Mouse (Mus musculus): Measurements from ENCODE around the gene Abcd2. TPM values are rescaled to one million over a fixed set of nuclear protein-coding genes. Genes with fewer than 3 reads are reported as not detected.

Gene Abcd2
- polyA plus RNA-seq (2012; rRNA removed) = 5.5 and 10.9 TPM in 2 replicates

DNA sequence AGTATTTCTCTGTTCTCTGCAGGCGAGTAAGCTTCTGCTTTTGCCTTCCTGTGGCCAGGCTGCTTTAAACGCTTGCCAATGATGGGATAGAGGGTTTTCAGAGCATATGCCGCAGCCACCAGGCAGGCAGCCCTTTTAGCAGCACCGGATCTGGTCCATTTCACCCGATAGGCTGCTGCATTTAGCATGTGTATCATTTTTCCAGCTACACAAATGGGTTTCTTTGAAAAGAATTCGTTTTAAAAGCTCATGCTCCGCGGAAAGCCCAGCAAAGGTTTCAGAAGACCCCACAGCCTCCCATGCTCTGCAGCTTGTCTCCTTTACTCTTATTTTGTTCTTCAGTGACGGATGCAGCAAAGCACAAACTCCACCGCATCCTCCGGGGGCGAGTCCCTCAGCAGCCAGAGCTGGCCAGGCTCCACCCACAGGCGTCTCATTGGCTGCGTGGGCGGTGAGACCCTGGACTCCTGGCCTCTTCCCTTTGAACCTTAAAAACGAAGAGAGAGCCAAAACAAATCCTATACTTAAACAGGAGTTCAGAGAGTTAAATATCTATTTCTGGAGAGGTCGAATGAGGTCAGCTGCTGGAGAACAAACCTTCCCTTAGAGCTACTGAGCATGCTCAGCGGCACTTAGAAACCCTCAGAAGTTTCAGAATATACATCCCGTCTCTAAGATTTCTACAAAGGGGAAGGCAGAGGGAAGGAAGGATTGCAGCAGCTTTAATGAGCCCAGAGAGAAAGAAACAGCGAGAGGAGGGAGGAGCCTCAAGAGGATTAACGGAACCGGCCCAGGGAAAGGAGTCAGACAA lies at the start of gene Abcd2:
Abcd2 (minus strand) TSS at position 388 of the 811 bp plus-strand sequence.

DNA sequence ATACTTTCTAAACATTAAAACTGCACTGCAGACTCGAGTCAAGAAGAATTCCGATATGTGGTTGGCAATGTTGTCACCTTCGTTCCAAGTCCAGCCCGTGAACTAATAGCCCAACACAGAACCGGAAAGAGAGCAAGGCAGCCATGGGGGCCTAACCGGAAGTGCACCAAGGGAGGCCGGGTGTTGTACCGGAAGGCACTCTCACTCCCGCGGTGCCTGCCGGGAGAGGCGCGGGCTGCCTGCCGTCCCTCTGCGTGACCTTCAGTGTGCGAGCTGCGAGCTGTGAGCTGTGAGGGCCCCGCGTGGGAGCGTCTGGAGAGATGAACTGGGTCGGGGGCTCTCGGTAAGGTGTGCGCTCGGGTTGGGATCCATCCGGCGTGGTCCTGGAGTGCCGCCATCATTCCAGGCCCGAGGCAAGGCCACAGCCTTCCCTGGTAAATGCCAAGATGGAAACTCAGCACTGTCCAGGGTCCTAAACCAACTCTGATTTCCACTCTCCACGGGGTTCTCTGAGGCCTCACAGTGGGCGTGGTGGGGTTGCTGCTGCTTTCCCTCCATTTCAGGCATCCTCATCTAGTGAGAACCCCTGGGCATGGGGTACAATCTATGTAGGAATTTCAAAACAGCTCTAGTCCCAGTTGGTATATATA lies 7.8 kb upstream of the Abcd2 start, which contains the start of gene CN725425:
CN725425 (plus strand) TSS at position 239 of the 650 bp plus-strand sequence.

Other genes with a start within 250 kb of the Abcd2 start
- 68.3 and 88.0 TPM in 2 replicates for gene Kif21a, start 141.9 kb downstream of the Abcd2 start, polyA plus RNA-seq (2012; rRNA removed)
- not detected in 2 replicates for gene CN725425, start 7.7 kb upstream of the Abcd2 start, polyA plus RNA-seq (2012; rRNA removed)